Mouse (Mus musculus): ENCODE measurements at regions not wholly inside any gene's neighbourhood (a gene's known extent, or its start where the extent isn't known, plus 50 kb on each side); places are given as distances from the start of the nearest gene placed in this dataset.

DNA sequence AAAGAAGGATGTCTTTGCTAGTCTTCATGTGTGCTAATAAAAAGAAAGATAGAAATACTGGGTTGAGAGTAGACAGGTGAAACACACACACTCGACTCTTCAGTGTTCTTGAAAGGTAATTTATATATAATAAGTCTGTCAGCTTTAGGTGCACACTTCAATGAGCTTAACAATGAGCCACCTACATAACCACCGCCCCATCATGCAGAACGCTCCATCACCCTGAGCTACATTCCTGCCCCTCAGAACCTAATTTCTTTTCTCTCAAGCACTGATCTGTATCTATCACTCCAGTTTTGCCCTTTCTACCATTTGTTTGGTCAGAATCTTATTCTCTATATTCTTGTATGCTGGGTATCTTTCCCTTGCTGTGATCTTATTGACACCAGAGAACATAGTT lies 148.8 kb downstream of the Slc39a8 start:
- TF ChIP-seq CTCF (IDR thresholded peaks at IDR 0.05; ENCODE audit: extremely low read depth, insufficient read depth, low read length), result no peak
- no peak for TF ChIP-seq POLR2A (IDR thresholded peaks at IDR 0.05; ENCODE audit: extremely low read depth, insufficient read depth, low read length)

Measured in cortical plate, adult 2 months (tissue).